Mouse (Mus musculus) gastrocnemius, adult 18-20 months (tissue): ENCODE data around the gene Ccdc24. TPM values are rescaled to one million over a fixed set of nuclear protein-coding genes. Genes with fewer than 3 reads are reported as not detected.

ENCODE experiments used
- DNase-seq: peaks from one replicate; pipeline ENCODE4 v3.0.0; 2021; ENCODE audit warnings: low spot score
- total RNA-seq, 2 experiments: library from RNA; stranded (reverse); gene quantifications; 2 replicates each; pipeline ENCODE4 v1.2.3; 2021

Gene Ccdc24
- total RNA-seq, 2 experiments from 2014 or later: 0.52 TPM; not detected in 1

GRCm38 (mm10) chr4:117830124-117830551 lies 42.2 kb downstream of the Ccdc24 start:
- peak; percentile 74 for DNase-seq

DNA sequence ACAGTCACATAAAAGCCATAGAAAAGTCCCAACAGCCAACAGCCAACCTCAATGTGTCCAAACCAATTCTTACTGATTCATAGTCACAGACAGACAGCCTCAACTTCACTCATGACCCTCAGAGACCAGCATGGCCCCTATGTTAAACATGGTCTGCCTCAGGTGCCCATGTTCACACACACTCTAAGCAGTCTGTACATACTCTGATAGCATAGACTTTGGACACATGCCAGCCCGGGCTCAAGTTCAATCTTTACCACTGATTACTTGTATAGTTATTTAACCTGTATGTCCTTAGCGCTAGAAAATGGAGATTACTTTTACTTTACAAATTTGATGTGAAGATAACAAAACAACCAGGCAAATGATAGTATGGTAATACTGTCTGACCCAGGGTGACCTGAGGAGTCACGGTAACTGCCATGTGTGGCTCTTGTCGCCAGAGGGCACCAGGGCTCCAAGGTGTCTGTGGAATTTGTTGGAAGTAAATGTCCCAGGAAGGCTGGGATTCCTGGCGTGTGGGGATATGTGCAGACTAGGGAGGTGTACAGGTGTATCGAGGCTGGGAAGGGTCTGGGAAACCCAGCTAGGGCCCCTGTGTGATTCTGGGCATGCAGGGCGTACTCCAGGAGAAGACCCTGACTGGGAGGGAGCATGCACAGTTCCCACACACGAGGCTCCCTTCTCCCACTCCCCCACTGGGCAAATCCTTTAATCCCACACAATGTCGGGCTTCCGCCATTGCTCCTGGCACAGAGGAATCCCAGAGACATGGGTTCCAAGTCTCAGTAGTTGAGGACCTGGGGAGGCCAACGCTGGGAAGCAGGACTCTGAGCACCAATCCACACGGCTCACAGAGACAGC lies 42.9 kb downstream of the Ccdc24 start:
- DNase-seq: peak; percentile 81

DNA sequence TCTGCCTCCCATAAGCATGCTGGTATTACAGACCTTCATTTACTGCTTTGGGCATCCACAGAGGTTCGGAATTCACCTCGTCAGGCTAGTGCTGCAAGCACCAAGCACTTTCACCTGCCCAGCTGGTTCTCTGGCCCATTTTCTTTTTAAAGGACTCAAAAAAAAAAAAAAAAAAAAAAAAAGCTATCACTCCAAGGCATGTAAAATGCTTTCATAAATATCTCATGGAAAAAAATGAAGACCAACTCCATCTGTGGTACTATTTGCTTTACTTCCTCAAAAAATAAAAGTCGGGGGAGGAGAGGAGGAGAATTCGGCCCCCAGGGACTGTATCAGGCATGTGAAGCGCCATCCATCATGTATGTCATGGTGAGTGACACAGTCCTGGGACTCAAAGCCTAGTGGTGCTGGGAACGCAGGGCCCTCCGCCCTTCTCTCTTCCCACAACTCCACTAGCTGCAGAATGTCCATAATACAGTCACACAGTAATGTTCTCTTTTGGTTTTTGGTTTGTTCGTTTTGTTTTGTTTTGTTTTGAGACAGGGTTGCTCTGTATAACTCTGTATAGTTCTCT lies 43.7 kb downstream of the Ccdc24 start:
- no peak for DNase-seq

DNA sequence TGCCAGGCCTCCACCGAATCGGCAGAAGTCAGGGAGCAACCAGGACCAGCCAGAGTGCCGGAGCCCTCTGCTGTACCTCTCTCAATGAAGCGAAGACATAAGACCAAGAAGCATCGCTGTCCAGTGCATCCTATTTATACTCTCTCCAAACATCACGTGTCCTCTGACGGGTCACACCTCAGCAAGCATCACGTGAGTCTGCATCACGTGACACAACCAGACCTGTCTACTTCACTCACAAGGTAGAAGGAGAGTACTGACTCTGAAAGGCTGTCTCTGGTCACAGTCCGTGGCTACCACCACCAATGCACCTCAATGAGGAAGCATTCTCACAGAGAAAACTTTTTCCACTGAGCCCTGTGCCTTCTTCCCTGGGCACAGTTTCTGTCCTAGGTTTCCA lies 54.3 kb downstream of the Ccdc24 start:
- no peak for DNase-seq

DNA sequence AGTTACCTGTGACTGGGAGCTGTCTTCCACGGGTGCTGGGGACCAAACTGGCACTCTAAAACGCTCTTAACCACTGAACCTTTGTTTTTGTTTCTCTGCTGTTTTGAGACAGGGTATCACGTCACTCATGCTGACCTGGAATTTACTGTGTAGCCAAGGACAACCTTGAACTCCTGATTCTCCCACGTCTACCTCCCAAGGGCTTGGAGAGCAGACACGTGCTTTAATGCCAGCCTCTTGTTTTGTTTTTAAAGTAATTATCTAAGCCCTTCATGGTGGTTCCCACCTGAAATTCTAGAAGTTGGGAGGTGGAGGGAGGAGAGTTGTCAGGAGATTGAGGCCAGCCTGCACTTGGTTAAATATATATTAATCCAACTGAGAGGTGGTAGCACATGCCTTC lies 55.6 kb downstream of the Ccdc24 start:
- no peak for DNase-seq

Other genes with a start within 250 kb of the Ccdc24 start
- gene Dmap1, start 190.3 kb downstream of the Ccdc24 start, total RNA-seq: 10 to 100 TPM; 14.9 to 15.7 TPM
- gene Gm12845, start 148.1 kb downstream of the Ccdc24 start, total RNA-seq: not detected
- gene Klf17, start 106.9 kb downstream of the Ccdc24 start, total RNA-seq: not detected
- 1 to 10 TPM; 5.7 to 6.0 TPM for gene Slc6a9, start 38.1 kb downstream of the Ccdc24 start, total RNA-seq
- gene B4galt2, start 10.9 kb upstream of the Ccdc24 start, total RNA-seq: 1 to 10 TPM; 1.8 to 2.0 TPM
- 10 to 100 TPM; 82.2 to 83.6 TPM for gene Atp6v0b, start 14.8 kb upstream of the Ccdc24 start, total RNA-seq
- 1 to 10 TPM; 3.1 to 3.2 TPM for gene Dph2, start 19.5 kb upstream of the Ccdc24 start, total RNA-seq
- gene Ipo13, start 42.4 kb upstream of the Ccdc24 start, total RNA-seq: 100 to 1,000 TPM; 262 to 289 TPM
- gene Artn, start 57.2 kb upstream of the Ccdc24 start, total RNA-seq: under 1 TPM; 0.19 to 0.27 TPM